Mouse (Mus musculus): Measurements from ENCODE around the gene Fbxo42.
"Not testable (repeated sequence)": the region's sequence is repeated elsewhere in the genome, so short reads cannot be mapped to it uniquely, and the experiment has no call there.

The Fbxo42 gene

DNA sequence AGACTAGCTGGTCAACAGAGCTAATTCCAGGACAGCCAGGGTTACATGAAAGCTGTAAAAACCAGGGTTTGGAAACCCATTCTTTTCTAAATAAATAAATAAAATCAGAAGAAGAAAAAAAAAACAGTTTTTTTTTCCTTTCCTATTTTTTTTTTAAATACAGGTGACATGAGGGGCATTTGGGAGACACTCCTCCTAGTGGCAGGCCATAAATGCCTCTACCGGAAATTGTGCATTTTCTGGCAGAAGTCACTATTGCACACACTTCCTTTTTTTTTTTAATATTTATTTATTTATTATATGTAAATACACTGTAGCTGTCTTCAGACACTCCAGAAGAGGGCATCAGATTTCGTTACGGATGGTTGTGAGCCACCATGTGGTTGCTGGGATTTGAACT, 10.0 kb upstream of the Fbxo42 start:
- not testable (repeated sequence) for DNase-seq

DNA sequence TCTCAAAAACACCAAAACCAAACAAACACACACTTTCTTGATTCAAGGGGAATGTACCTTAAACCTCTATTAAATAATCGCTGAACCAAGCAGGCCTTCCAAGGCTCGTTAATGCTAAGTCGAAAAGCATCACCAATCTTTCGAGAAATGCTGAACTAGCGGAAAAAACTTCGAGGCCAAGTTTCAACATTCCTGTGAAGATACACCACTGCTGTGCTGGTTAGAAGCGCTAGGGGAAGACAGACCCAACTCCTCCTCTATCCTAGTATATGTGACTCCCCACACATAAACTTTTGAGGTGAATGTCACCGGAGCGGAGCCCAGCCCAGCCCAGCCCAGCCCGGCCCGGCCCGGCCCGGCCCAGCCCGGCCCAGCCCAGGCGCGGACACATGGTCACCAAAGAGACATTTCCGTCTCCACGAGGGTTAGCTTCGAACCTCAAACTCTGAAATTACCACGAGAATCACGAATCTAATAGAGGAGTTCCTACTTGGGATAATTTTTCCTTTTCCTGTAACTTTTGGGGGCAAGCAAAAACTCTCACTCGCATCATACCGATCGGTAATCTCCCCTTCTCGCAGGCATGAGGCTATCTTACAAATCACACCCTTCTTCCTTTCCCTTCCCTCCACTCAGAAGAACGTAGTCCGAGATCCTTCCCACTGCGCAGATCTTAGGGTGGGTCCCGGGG, 9.1 kb upstream of the Fbxo42 start:
- DNase-seq, result peak in 1 of 2 experiments; percentile 18

DNA sequence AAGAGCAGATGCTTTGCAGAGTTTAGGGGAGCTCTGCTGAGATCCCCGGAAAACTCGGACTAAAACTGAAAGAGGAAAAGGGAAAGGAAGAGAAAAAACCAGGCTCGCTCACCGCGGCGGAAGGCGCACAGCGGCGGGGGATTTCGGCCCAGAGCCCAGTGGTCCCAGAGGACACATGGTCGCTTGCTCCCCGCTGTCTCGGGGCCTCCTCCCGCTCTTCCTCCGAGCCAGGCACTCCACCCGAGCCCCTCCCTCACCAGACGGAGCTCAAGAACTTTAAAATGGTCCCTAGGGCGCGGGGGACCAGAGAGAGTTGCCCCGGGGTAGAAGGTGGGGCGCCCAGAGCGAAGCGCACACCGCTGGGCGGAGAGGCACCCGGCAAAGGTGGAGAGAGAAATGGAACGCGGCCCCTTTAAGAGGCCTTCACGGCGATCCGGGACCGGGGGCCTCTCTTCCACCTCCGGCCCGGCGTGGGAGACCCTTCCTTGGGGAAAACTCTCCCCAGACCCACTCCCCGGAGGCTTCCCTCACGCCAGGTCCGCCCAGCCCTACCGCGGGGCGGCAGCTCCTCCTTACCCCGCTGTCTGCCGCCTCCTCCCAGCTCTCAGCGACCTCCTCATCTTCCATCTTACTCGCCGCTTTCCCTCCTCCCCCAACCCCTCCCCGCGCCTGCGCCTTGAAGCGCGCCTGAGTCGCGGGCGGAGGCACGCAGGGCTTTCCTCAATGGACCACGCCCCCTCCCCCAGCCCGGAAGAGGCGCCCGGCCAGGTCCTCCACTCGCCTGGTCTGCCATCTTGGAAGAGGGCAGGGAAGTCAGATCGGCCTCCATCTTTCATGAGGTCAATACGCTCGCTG, 8.4 kb upstream of the Fbxo42 start, which contains the start of gene Szrd1:
Szrd1 (minus strand) TSS at position 660 of the 855 bp plus-strand sequence.
- DNase-seq, result peak; percentile 99

DNA sequence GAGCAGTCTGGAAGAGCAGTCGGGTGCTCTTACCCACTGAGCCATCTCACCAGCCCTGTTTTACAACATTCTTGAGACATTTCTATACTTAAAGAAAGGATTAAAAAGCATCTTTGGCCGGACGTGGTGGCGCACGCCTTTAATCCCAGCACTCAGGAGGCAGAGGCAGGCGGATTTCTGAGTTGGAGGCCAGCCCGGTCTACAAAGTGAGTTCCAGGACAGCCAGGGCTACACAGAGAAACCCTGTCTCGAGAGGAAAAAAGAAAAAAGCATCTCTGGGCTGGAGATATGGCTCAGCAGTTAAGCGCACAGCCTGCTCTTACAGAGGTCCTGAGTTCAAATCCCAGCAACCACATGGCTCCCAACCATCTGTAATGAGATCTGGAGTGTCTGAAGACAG, 7.4 kb upstream of the Fbxo42 start:
- DNase-seq, result not testable (repeated sequence)

DNA sequence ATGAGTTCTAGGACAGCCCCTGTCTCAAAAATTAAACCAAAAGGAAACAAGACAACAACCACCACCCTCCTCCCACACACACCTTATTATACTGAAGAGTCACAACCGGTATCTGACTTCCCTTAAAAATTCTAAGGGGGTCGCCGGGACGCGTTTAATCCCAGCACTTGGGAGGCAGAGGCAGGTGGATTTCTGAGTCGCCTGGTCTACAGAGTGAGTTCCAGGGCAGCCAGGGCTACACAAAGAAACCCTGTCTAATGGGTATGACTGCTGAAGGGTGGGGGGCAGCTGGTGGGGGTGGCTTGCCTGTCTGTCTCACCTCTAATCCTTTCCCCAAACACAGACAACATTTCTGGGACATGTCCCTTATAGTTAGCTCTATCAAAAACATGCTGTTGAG, 6.7 kb upstream of the Fbxo42 start:
- no peak for DNase-seq

DNA sequence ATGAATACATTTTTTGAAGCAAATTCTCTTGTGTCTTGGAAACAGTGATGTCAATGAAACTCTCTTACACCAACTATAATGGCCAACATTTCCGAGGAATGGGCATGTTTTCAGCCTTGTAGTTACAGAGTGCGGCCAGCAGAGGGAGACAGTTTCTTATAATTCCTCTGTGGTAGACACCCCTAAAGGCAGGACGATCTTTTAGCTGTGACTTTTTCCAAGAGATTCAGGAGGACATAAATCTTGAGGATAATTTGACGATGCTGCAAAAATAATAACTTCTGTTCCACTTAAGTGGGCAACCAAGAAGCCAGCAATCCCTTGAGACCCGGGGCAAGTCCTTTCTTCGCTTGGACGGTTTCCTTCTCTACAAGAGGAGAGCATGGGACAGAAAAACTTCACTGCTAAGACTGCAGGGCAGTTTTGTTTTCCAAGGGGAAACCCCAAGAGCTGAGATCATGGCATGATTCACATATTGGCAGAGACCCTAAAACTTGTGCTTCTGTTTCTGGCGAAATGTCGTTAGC, 5.4 kb upstream of the Fbxo42 start:
- peak; percentile 75 to 81 for DNase-seq

DNA sequence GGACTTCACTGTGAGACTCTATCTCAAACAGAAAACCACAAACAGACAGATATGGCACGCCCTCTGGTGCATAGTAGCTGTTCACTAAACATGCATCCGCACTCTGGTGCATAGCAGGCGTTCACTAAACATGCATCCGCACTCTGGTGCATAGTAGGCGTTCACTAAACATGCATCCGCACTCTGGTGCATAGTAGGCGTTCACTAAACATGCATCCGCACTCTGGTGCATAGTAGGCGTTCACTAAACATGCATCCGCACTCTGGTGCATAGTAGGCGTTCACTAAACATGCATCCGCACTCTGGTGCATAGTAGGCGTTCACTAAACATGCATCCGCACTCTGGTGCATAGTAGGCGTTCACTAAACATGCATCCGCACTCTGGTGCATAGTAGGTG, 2.6 kb upstream of the Fbxo42 start:
- not testable (repeated sequence) for DNase-seq

DNA sequence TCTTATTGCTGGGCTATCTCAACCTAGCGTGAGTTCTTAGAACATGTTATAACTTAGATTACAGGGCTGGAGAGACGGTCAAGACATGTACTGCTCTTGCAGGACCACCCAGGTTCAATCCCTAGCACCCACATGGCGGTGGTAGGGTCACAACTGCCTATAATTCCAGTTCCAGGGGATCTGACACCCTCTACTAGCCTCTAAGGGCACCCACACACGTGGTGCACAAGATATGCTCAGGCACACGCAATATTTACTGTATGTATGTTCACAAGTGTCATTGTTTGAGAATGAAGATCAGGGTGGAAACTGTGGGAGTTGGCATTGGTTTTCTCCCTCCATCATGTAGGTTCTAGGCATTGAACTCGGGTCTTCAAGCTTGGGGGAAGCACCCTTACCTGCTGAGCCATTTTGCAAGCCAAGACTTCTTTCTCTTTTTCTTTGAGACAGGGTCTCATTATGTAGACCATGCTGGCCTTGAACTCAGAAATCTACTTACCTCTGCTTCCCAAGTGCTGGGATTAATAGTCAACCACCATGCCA, 1.2 kb upstream of the Fbxo42 start:
- DNase-seq, result no peak

DNA sequence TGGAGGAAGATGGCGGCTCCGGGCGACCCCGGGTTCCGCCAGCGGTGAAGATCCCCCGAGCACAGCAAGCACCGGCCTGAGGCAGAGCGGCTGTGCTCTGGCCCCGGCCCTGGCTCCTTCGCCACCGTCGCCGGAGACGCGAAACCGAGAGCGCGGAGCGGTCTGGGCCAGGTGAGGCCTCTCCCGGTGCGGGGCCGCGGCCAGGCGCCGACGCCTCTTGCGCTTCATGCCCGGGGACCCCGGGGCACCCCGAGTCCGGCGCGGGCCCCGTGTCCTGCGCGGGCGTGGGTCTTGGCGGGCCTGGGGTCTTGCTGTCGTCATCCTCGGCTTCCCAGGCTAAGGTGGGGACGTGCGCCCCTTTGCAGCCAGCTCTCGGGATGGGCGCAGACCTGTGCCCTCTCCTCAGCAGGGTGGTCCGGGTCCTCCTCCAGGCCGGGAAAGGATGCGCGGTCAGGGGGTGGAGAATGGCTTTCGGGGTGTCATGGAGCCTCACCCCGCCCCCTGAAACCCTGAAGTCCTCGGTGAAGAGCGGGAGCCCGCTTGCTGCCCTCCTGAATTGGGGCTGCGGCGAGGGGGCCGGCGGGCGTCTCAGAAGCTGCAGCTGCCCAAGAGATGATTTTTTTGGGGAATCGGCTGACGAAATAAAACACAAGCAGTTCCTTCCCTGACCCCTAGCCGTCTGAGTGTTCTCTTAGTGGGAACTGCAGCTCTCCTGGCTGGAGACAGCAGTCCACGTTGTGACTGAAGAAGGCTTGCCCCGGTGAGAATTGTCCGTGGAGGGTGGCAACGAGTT, 492 bp downstream of the Fbxo42 start:
- DNase-seq, result peak in 1 of 2 experiments; percentile 28

DNA sequence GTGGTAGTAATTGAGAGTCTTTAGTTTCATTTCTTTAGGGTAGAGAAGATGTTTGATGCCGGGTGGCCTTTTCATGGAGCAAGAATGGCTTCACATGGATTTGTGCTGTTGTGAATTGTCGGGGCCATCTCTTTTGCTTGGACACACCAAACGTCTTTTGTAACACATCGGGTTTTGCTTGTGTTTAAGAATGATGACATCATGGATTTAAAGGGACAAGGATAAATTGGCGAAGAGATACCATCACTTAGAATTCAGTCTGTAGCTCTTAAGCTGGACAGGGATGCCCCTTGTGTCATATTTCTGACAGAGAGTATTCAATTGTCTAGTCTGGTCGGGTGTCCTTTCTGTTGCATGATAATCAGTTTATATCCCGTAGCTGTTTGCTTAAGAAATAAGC, 1.4 kb downstream of the Fbxo42 start:
- DNase-seq, result no peak

DNA sequence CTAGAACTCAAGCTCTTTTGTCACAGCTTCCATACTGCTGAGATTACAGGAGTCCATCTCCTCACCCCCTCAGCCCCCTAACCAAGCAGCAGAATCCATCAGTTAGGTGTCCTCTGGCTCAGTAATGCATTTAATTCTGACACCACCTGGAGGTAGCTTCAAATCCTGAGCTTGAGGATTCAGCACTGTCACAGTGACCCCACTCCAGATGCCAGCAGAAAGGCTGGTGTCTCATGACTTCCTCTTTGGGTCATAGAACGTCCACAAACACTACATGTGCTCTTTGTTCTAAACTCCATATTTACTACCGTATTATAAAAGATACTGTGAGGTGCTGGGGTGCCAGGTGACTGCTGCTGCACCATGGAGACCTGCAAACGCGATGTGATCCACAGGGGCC, 9.8 kb downstream of the Fbxo42 start:
- no peak for DNase-seq

DNA sequence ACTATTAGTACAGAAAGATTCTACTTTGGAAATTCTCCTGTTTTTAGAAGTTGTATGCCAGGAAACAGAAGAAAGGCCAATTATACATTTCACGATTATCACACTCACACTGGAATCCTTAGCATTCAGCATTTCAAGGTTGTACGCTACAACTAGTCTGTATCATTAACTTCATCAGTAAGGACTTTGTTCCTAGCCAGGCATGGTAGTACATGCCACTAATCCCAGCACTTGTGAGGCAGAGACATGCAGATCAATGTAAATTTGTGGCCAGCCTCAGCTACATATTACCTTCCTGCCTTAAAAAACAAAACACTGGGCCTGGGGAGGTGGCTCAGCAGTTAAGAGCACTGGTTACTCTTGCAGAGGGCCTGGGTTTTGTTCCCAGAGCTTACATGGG, 10.9 kb downstream of the Fbxo42 start:
- DNase-seq, result no peak

DNA sequence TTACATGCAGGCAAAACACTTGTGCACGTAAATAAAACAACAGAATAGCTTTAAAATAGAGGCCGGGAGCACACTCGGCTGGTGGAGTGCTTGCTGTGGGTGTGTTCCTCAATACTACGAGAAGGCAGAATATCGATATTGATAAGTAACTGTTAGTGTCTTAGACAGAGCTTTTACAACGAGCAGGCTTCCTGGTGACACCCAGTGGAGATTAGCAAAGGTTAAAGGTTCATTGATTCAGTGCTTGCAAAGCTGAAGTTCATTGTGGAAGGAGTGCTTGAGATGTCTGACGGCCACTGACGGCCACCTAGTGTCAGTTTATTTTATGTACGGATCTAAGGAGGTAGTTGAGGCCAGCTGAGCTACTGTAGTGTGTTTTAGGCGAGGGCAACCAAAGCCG, 11.4 kb downstream of the Fbxo42 start:
- DNase-seq, result no peak

DNA sequence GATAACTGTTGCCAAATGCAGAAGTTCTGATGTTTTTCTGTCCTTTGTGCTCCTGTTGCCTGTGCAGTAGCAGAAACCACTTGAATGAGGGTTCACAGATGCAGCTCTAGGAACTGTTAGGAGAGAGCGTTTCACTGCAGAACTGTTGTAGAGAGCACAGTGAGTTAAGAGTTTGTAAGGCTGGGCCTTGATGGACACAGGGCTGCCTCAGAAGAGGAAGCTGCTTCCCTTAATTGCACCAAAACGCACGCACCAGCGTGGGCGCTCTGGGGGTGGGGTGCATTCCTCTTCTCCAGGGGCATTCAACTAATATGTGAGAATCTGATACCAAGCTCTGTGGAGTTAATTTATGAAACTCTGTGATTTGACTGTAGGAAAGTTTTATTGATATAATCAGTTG, 12.0 kb downstream of the Fbxo42 start:
- DNase-seq, result no peak

DNA sequence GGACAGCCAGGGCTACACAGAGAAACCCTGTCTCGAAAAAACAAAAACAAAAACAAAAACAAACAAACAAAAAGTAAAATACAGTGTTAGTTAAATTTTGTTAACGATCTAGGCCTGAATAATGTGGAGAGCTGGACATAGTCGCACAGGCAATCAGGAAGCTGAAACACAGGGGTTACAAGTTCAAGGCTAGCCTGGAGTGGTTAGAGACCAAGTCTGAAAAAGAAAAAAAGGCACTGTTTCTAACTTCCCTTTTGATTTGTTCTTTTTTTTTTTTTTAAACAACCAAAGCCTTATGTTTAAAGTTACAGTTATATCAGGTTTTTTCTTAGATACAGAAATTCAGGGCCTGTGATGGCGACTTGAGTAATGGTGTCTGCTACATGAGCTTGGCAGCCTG, 12.5 kb downstream of the Fbxo42 start:
- DNase-seq, result no peak

DNA sequence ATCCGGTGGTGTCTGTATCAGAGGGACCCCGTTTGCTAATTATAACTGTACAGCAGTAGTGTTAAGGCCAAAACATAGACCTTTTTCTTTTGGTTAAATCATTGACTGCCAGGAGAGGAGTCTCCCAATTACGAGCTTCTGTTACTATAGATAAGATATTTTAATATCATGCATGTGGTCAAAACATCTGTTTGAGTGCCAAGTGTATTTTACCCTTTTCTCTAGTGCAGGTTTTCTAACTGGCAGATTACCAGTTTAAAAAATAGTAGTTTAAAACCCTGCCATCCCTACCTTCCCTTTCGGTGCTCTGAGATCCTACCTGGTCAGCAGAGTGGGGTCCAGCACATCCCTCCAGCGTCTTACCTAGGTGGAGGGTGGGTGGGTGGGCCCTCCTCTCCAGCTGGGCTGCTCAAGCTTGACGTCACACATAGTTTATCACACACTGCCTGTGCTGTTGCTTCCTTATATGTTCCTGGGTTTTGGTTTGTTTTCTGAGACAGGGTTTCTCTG, 14.0 kb downstream of the Fbxo42 start:
- DNase-seq, result no peak

DNA sequence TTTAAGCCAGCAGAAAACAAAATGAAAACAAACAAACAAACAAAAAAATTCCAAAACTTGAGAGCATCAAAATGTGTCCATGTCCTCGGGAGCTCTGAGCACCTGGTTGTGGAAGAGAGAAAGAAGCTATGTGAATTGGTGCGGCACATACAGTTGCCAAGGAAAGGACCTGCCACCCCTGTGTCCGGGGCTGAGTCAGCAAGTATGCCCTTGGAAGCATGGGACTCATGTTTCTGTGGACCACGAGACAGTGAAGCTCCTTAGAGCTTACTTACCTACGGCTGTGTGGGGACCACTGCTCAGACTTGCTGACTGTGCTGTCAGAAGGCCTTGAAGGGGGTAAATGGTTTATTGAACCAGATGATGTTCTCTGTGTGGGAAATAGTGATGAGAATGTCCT, 16.0 kb downstream of the Fbxo42 start:
- DNase-seq, result no peak

DNA sequence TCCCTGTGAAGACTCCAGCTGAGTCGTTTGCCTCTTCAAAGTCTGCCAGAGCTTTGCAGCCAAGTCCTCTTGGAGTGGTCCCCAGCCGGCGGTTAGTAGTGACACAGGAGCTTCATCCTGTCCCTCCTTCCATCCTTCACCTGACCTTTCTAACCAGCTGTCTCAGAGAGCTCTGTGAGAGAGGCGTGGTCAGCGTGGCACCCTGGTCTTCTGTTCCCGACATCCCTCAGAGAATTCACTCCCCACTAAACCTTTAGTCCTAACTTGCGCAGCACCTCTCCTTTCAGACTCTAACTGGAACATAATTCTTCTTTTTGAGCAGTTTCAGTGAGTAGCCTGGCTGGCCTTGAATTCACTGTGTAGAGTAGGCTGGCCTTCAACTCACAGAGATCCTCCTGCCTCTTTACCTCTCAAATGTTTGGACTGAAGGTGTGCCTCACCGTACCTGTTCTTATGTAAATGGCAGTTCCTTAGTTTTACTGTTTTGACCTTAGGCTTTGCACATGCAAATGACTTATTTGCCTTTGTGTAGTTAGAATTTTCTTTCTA, 18.1 kb downstream of the Fbxo42 start:
- DNase-seq, result no peak

DNA sequence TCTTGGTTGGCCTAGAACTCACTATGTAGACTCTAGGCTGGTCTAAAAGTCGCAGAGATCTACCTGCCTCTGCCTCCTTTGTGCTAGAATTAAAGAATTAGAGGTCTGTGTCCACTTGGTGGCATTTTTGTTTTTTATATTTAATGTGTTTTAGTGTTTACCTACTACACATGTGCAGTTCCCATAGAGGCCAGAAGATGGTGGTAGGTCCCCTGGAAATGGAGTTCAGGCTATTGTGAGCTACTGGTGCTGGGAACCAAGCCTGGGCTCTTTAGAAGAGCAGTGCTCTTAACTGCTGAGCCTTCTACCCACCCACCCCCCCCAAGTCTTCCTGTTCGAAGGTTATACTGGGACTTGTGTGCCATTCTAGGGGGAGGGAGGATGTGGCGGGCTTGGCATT, 19.4 kb downstream of the Fbxo42 start:
- no peak for DNase-seq

DNA sequence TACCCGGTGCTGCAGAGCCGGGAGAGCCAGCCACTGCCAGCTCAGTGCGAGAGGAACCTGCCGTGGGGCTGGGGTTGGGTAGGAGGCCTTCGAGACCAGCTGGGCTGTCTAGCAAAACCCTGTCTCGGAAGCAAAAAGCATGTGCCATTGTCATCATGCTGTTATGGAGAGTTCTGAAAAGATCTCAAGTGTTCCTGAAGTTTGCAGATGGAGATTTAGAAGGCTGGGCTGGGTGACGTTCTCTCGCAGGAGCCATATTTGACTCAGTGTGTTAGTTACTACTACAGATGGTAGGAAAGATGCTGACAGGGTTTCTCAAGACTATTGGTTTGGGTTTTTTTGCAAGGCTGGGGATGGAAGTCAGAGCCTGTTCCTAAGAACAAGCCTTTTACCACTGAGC, 24.4 kb downstream of the Fbxo42 start:
- DNase-seq, result no peak

DNA sequence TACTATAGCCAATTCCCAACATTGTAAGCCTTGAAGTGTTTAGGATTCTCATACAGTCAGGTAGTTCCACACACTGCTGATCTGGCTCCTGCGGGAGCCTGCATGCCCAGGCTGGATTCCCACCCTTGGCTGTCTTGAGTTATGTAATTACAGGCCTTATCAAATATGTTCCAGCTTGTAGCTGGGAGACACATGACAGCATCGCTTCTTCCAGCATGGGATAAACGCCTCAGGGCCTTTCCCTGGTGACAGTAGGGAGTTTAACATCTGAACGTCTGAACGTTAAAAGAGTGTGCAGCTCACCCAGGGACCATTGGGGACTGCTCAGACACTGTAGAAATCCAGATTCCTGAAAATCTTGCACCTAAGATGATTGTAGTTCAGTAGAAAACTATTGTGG, 28.1 kb downstream of the Fbxo42 start:
- DNase-seq, result no peak

DNA sequence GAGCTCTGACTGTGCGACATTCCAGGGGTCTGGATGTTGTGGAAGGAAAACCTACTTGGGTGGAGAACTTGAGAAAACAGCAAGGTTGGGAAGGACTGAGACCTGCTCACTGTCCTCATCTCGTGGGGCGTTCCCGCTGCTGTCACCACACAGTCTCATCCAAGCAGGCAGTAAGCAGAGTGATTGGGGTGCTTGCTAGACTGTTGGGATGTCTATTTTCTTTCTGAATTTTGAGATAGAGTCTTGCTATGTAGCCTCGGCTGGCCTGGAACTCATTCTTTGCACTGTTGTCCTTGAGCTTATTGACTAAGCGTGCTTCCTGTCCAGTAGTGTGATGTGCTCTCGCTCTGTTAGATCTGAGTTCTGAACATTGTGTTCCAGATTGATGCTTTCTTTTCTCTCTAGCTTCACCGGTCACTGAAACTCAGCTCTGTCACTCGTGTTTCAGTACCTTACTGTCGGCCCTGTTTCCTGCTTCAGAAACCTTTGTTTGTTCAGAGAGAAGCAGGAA, 28.7 kb downstream of the Fbxo42 start:
- DNase-seq, result no peak
